Mouse (Mus musculus): ENCODE measurements around the gene Trib2. TPM values are rescaled to one million over a fixed set of nuclear protein-coding genes. Genes with fewer than 3 reads are reported as not detected.
A peak's percentile ranks its signal among the peaks of the same experiment; 100 is the strongest.

The Trib2 gene
- polyA plus RNA-seq, 1 experiment from 2014 or later: 2.3 TPM

- no peak for ATAC-seq (ENCODE audit: insufficient read depth)
- 50% methylated on average over 9 of the region's 9 CpGs for WGBS (ENCODE audit: insufficient replicate concordance)
- H3K9ac ChIP-seq: no peak overlapping the region
These were observed 15.7 kb downstream of the Trib2 start for GRCm38 (mm10) chr12:15800914-15801570.

GRCm38 (mm10) chr12:15800196-15800913, 16.4 kb downstream of the Trib2 start:
- no peak overlapping the region for H3K4me2 ChIP-seq
- H3K4me3 ChIP-seq (replicated peaks): no peak overlapping the region
- ATAC-seq (ENCODE audit: insufficient read depth): no peak
- H3K36me3 ChIP-seq (replicated peaks): no peaks in the 10 kb centered on the region
- no peak overlapping the region for H3K27ac ChIP-seq (replicated peaks)
- no peaks in the 10 kb centered on the region for H3K4me1 ChIP-seq (replicated peaks)
- WGBS (ENCODE audit: insufficient replicate concordance): 66% methylated on average over 4 of the region's 4 CpGs
- H3K9me3 ChIP-seq (replicated peaks): no peaks in the 10 kb centered on the region
- H3K9ac ChIP-seq: no peak overlapping the region
- no peaks in the 10 kb centered on the region for H3K27me3 ChIP-seq

More at GRCm38 (mm10) chr12:15800914-15801570, 15.7 kb downstream of the Trib2 start:
- no peak overlapping the region for H3K27ac ChIP-seq (replicated peaks)
- H3K4me3 ChIP-seq (replicated peaks): no peak overlapping the region
- H3K4me2 ChIP-seq: no peak overlapping the region
- no peaks in the 10 kb centered on the region for H3K27me3 ChIP-seq
- no peaks in the 10 kb centered on the region for H3K36me3 ChIP-seq (replicated peaks)
- H3K4me1 ChIP-seq (replicated peaks): no peaks in the 10 kb centered on the region
- no peaks in the 10 kb centered on the region for H3K9me3 ChIP-seq (replicated peaks)

GRCm38 (mm10) chr12:15798019-15798418, 18.7 kb downstream of the Trib2 start:
- Histone ChIP-seq H3K27me3 (no peaks in the 10 kb centered on the region), H3K4me3 (replicated peaks) (no peak overlapping the region), H3K4me2 (no peak overlapping the region), H3K9ac (no peak overlapping the region), H3K36me3 (replicated peaks) (no peaks in the 10 kb centered on the region), H3K9me3 (replicated peaks) (no peaks in the 10 kb centered on the region), H3K27ac (replicated peaks) (no peak overlapping the region), H3K4me1 (replicated peaks) (no peaks in the 10 kb centered on the region)
- WGBS (ENCODE audit: insufficient replicate concordance): 49% methylated on average over 7 of the region's 7 CpGs
- peak; percentile 52 for ATAC-seq (ENCODE audit: insufficient read depth)

GRCm38 (mm10) chr12:15795886-15796285, 20.8 kb downstream of the Trib2 start:
- no peaks in the 10 kb centered on the region for H3K9me3 ChIP-seq (replicated peaks)
- 60% methylated on average over 3 of the region's 3 CpGs for WGBS (ENCODE audit: insufficient replicate concordance)
- no peaks in the 10 kb centered on the region for H3K27me3 ChIP-seq
- no peaks in the 10 kb centered on the region for H3K36me3 ChIP-seq (replicated peaks)
- no peak overlapping the region for H3K9ac ChIP-seq
- H3K27ac ChIP-seq (replicated peaks): no peak overlapping the region
- ATAC-seq (ENCODE audit: insufficient read depth): no peak
- H3K4me1 ChIP-seq (replicated peaks): no peaks in the 10 kb centered on the region
- no peak overlapping the region for H3K4me3 ChIP-seq (replicated peaks)
- no peak overlapping the region for H3K4me2 ChIP-seq

- Histone ChIP-seq H3K4me3 (replicated peaks) (no peak overlapping the region), H3K27ac (replicated peaks) (no peak overlapping the region), H3K4me2 (no peak overlapping the region), H3K36me3 (replicated peaks) (no peaks in the 10 kb centered on the region), H3K4me1 (replicated peaks) (no peaks in the 10 kb centered on the region), H3K27me3 (no peaks in the 10 kb centered on the region), H3K9me3 (replicated peaks) (no peaks in the 10 kb centered on the region), H3K9ac (no peak overlapping the region)
- no peak for ATAC-seq (ENCODE audit: insufficient read depth)
- 79% methylated on average over 8 of the region's 8 CpGs for WGBS (ENCODE audit: insufficient replicate concordance)
These were observed 23.4 kb downstream of the Trib2 start for GRCm38 (mm10) chr12:15793336-15793735.

- Histone ChIP-seq H3K27me3 (no peaks in the 10 kb centered on the region), H3K4me2 (no peak overlapping the region), H3K9me3 (replicated peaks) (no peaks in the 10 kb centered on the region), H3K4me3 (replicated peaks) (no peak overlapping the region), H3K9ac (no peak overlapping the region), H3K4me1 (replicated peaks) (no peaks in the 10 kb centered on the region), H3K27ac (replicated peaks) (no peak overlapping the region), H3K36me3 (replicated peaks) (no peaks in the 10 kb centered on the region)
- no peak for ATAC-seq (ENCODE audit: insufficient read depth)
- 56% methylated on average over 2 of the region's 2 CpGs for WGBS (ENCODE audit: insufficient replicate concordance)
These were observed 26.5 kb downstream of the Trib2 start for GRCm38 (mm10) chr12:15790181-15790580.

- H3K9me3 ChIP-seq (replicated peaks): no peaks in the 10 kb centered on the region
- no peak overlapping the region for H3K9ac ChIP-seq
- H3K4me3 ChIP-seq (replicated peaks): no peak overlapping the region
- ATAC-seq (ENCODE audit: insufficient read depth): no peak
- H3K36me3 ChIP-seq (replicated peaks): no peaks in the 10 kb centered on the region
- H3K27me3 ChIP-seq: no peaks in the 10 kb centered on the region
- H3K4me2 ChIP-seq: no peak overlapping the region
- no peaks in the 10 kb centered on the region for H3K4me1 ChIP-seq (replicated peaks)
- no peak overlapping the region for H3K27ac ChIP-seq (replicated peaks)
These were observed 39.7 kb downstream of the Trib2 start for GRCm38 (mm10) chr12:15777047-15777446.

GRCm38 (mm10) chr12:15771686-15772085, 45.0 kb downstream of the Trib2 start:
- H3K36me3 ChIP-seq (replicated peaks): no peaks in the 10 kb centered on the region
- no peaks in the 10 kb centered on the region for H3K4me1 ChIP-seq (replicated peaks)
- no peak overlapping the region for H3K27ac ChIP-seq (replicated peaks)
- H3K27me3 ChIP-seq: no peaks in the 10 kb centered on the region
- no peak overlapping the region for H3K9ac ChIP-seq
- H3K4me2 ChIP-seq: no peak overlapping the region
- no peak overlapping the region for H3K4me3 ChIP-seq (replicated peaks)
- 54% methylated on average over 6 of the region's 6 CpGs for WGBS (ENCODE audit: insufficient replicate concordance)
- no peaks in the 10 kb centered on the region for H3K9me3 ChIP-seq (replicated peaks)
- ATAC-seq (ENCODE audit: insufficient read depth): no peak

- ATAC-seq (ENCODE audit: insufficient read depth): no peak
- Histone ChIP-seq H3K27ac (replicated peaks) (no peak overlapping the region), H3K4me1 (replicated peaks) (no peaks in the 10 kb centered on the region), H3K4me3 (replicated peaks) (no peak overlapping the region), H3K4me2 (no peak overlapping the region), H3K9ac (no peak overlapping the region), H3K36me3 (replicated peaks) (no peaks in the 10 kb centered on the region), H3K9me3 (replicated peaks) (no peaks in the 10 kb centered on the region), H3K27me3 (no peaks in the 10 kb centered on the region)
- 69% methylated on average over 3 of the region's 3 CpGs for WGBS (ENCODE audit: insufficient replicate concordance)
These were observed 48.2 kb downstream of the Trib2 start for GRCm38 (mm10) chr12:15768536-15768935.

- no peak overlapping the region for H3K4me2 ChIP-seq
- H3K9me3 ChIP-seq (replicated peaks): no peaks in the 10 kb centered on the region
- H3K4me3 ChIP-seq (replicated peaks): no peak overlapping the region
- no peak for ATAC-seq (ENCODE audit: insufficient read depth)
- H3K27me3 ChIP-seq: no peaks in the 10 kb centered on the region
- 70% methylated on average over 12 of the region's 12 CpGs for WGBS (ENCODE audit: insufficient replicate concordance)
- H3K36me3 ChIP-seq (replicated peaks): no peaks in the 10 kb centered on the region
- H3K27ac ChIP-seq (replicated peaks): no peak overlapping the region
- H3K4me1 ChIP-seq (replicated peaks): no peaks in the 10 kb centered on the region
- H3K9ac ChIP-seq: no peak overlapping the region
These were observed 50.7 kb downstream of the Trib2 start for GRCm38 (mm10) chr12:15765996-15766395.

- WGBS (ENCODE audit: insufficient replicate concordance): 17% methylated on average over 1 of the region's 1 CpGs
- H3K4me3 ChIP-seq (replicated peaks): no peak overlapping the region
- no peak overlapping the region for H3K4me2 ChIP-seq
- H3K36me3 ChIP-seq (replicated peaks): no peaks in the 10 kb centered on the region
- H3K4me1 ChIP-seq (replicated peaks): no peaks in the 10 kb centered on the region
- H3K27ac ChIP-seq (replicated peaks): no peak overlapping the region
- ATAC-seq (ENCODE audit: insufficient read depth): no peak
- H3K27me3 ChIP-seq: no peaks in the 10 kb centered on the region
- no peaks in the 10 kb centered on the region for H3K9me3 ChIP-seq (replicated peaks)
- no peak overlapping the region for H3K9ac ChIP-seq
These were observed 51.5 kb downstream of the Trib2 start for GRCm38 (mm10) chr12:15765238-15765637.
